Mouse (Mus musculus) hindbrain, embryonic 12.5 days (tissue): ENCODE data around the gene Zfp644. TPM values are rescaled to one million over a fixed set of nuclear protein-coding genes. Genes with fewer than 3 reads are reported as not detected.

Source experiments
- ATAC-seq: fragments of 200-750 bp; cut with Nextera tagmentation; 2 replicates; pipeline ENCODE4 v1.8.0; 2017; ENCODE audit warnings: moderate TSS enrichment; ENCODE audit not compliant: low FRiP score
- H3K27ac ChIP-seq: fragments of 300-500 bp; sonication (generic); 2 replicates; pipeline ENCODE4 v1.5.1; 2016; ENCODE audit warnings: mild to moderate bottlenecking
- H3K27me3 ChIP-seq: fragments of 300-500 bp; sonication (generic); 2 replicates; pipeline ENCODE4 v1.6.1; 2016; ENCODE audit warnings: mild to moderate bottlenecking
- H3K36me3 ChIP-seq: fragments of 300-500 bp; sonication (generic); 2 replicates; pipeline ENCODE4 v1.6.1; 2016; ENCODE audit warnings: mild to moderate bottlenecking
- H3K4me1 ChIP-seq: fragments of 300-500 bp; sonication (generic); 2 replicates; pipeline ENCODE4 v1.6.1; 2016
- H3K4me2 ChIP-seq: fragments of 300-500 bp; sonication (generic); replicated peaks from 2 replicates; pipeline ENCODE4 v1.6.1; 2016; ENCODE audit warnings: mild to moderate bottlenecking
- H3K4me3 ChIP-seq: fragments of 300-500 bp; sonication (generic); 2 replicates; pipeline ENCODE4 v1.5.1; 2016; ENCODE audit warnings: mild to moderate bottlenecking
- H3K9ac ChIP-seq: fragments of 300-500 bp; sonication (generic); 2 replicates; pipeline ENCODE4 v1.6.1; 2016; ENCODE audit warnings: mild to moderate bottlenecking, moderate library complexity
- H3K9me3 ChIP-seq: fragments of 300-500 bp; sonication (generic); replicated peaks from 2 replicates; pipeline ENCODE4 v1.6.1; 2016; ENCODE audit warnings: mild to moderate bottlenecking
- WGBS: fragments of 180-500 bp; shearing (Covaris S2); methylation state at CpG from one replicate; pipeline ENCODE4 v1.1.7; 2016; 5-methylcytosine and 5-hydroxymethylcytosine counted together
- polyA plus RNA-seq: library from polyadenylated mRNA; unstranded; fragments of >200 nt; fragmentation: Nextera tagmentation; extraction: Ambion mirVana; gene quantifications from 2 replicates; pipeline ENCODE4 v1.2.1, GENCODE M21; 2016

The Zfp644 gene
- polyA plus RNA-seq, 1 experiment from 2014 or later, result 79.2 TPM

- H3K27ac ChIP-seq, result no peak overlapping the region
- H3K4me2 ChIP-seq, result no peak overlapping the region
- no peaks in the 10 kb centered on the region for H3K9me3 ChIP-seq
- ATAC-seq, result no peak
- no peak overlapping the region for H3K4me3 ChIP-seq
- H3K9ac ChIP-seq, result no peak overlapping the region
- 0 out of 2 replicates have a peak, but pooled peaks cover 4% of the 10 kb centered on the region for H3K36me3 ChIP-seq
- H3K4me1 ChIP-seq, result no peaks in the 10 kb centered on the region
- no peaks in the 10 kb centered on the region for H3K27me3 ChIP-seq
These were observed 47.1 kb downstream of the Zfp644 start for GRCm38 (mm10) chr5:106649995-106650394.

DNA sequence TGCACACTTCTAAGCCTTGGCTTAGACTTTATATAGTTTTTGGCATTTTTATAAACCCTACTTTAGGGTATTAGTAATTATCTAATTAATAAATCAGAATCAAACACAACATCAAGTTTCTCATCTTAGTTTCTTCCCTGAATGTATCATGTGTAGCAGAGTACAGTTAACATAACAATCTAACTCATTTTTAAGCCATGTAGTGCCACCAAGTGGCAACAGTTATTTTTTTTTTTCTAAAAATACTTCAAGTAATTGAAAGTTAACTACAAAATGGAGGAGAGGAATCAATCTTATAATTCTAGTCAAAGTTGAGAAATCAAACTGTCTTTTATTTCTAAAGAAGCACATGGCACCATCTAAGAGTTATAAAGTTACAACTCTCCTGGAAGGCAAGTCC is 47.6 kb downstream of the Zfp644 start:
- Histone ChIP-seq H3K9ac (no peak overlapping the region), H3K36me3 (no peaks in the 10 kb centered on the region), H3K4me1 (no peaks in the 10 kb centered on the region), H3K9me3 (no peaks in the 10 kb centered on the region), H3K4me3 (no peak overlapping the region), H3K27me3 (no peaks in the 10 kb centered on the region), H3K27ac (no peak overlapping the region), H3K4me2 (no peak overlapping the region)
- ATAC-seq, result no peak

- ATAC-seq, result no peak
- Histone ChIP-seq H3K27me3 (no peaks in the 10 kb centered on the region), H3K36me3 (no peaks in the 10 kb centered on the region), H3K4me2 (no peak overlapping the region), H3K27ac (no peak overlapping the region), H3K4me3 (no peak overlapping the region), H3K9ac (no peak overlapping the region), H3K9me3 (no peaks in the 10 kb centered on the region), H3K4me1 (peaks cover 6% of the 10 kb centered on the region; the same call in 1 of the 2 replicates)
- 85% methylated on average over 4 of the region's 4 CpGs for WGBS
These were observed 53.7 kb downstream of the Zfp644 start for GRCm38 (mm10) chr5:106643434-106643833.

DNA sequence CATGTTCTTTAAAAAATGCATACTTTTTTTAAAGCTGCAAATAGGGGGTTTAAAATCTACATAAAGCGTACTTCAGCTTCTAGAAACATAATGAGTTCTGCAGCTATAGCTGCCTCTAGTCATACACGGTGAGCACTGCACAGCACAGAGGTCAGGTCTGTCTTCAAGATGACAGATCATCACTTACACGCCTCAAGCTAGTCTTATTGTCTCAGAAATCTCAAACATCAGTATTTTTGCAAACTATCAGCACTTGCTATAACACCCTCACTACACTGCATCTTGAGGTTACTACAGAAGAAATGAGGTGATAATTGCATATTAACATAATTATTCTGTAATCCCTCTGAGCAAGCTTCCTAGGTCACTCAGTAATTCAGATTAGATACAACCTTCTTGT is 55.2 kb downstream of the Zfp644 start:
- Histone ChIP-seq H3K36me3 (peaks cover 12% of the 10 kb centered on the region), H3K9ac (no peak overlapping the region), H3K4me1 (peaks cover 6% of the 10 kb centered on the region; the same call in 1 of the 2 replicates), H3K4me3 (no peak overlapping the region), H3K9me3 (no peaks in the 10 kb centered on the region), H3K4me2 (no peak overlapping the region), H3K27me3 (no peaks in the 10 kb centered on the region), H3K27ac (no peak overlapping the region)
- 71% methylated on average over 3 of the region's 3 CpGs for WGBS
- ATAC-seq, result no peak

DNA sequence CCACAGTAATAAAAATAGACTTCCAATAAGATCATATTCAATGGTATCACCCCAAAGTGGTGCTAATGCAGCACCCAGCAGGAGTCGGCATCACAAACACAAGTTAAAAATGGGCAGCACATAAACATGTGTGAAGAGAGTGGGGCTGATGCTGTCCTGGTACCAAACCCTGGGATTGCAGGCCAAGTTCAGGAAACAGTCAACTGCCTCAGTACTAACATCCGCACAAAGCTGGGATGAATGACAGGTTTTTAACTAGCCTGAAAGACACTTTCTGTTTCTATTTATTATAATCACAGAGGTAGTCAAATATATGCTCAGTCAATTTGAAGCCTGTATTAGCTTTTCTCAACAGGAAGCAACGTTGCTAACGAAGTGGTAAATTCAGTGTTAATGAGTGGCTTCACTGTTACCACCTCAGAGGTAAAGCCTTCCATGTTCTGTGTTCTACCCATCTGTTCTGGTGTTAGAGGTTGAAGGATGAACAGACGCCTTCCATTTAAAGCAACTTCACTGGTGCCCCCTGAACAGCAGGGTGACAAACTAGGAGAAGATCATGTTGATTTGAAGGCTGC is 56.8 kb downstream of the Zfp644 start:
- Histone ChIP-seq H3K36me3 (peaks cover 28% of the 10 kb centered on the region), H3K4me2 (no peak overlapping the region), H3K4me1 (peaks cover 6% of the 10 kb centered on the region; the same call in 1 of the 2 replicates), H3K27me3 (no peaks in the 10 kb centered on the region), H3K9me3 (no peaks in the 10 kb centered on the region), H3K4me3 (no peak overlapping the region), H3K9ac (no peak overlapping the region), H3K27ac (no peak overlapping the region)
- no peak for ATAC-seq
- 73% methylated on average over 5 of the region's 5 CpGs for WGBS

GRCm38 (mm10) chr5:106639627-106640026 is 57.5 kb downstream of the Zfp644 start:
- Histone ChIP-seq H3K9me3 (no peaks in the 10 kb centered on the region), H3K36me3 (peaks cover 34% of the 10 kb centered on the region), H3K4me1 (peaks cover 6% of the 10 kb centered on the region; the same call in 1 of the 2 replicates), H3K27me3 (no peaks in the 10 kb centered on the region), H3K27ac (no peak overlapping the region), H3K4me2 (no peak overlapping the region), H3K4me3 (no peak overlapping the region), H3K9ac (no peak overlapping the region)
- WGBS, result 96% methylated on average over 2 of the region's 2 CpGs
- no peak for ATAC-seq

- peaks cover 41% of the 10 kb centered on the region for H3K36me3 ChIP-seq
- 0 out of 2 replicates have a peak, but pooled peaks cover 4% of the 10 kb centered on the region for H3K4me1 ChIP-seq
- H3K4me2 ChIP-seq, result no peak overlapping the region
- no peak overlapping the region for H3K9ac ChIP-seq
- no peaks in the 10 kb centered on the region for H3K27me3 ChIP-seq
- WGBS, result 89% methylated on average over 13 of the region's 13 CpGs
- H3K27ac ChIP-seq, result no peak overlapping the region
- H3K4me3 ChIP-seq, result no peak overlapping the region
- no peaks in the 10 kb centered on the region for H3K9me3 ChIP-seq
- no peak for ATAC-seq
These were observed 60.6 kb downstream of the Zfp644 start for GRCm38 (mm10) chr5:106636423-106636946.

- Histone ChIP-seq H3K4me2 (no peak overlapping the region), H3K4me3 (no peak overlapping the region), H3K27ac (no peak overlapping the region), H3K36me3 (peaks cover 4% of the 10 kb centered on the region; the same call in 1 of the 2 replicates), H3K4me1 (0 out of 2 replicates have a peak, but pooled peaks cover 5% of the 10 kb centered on the region), H3K9ac (no peak overlapping the region), H3K9me3 (no peaks in the 10 kb centered on the region), H3K27me3 (no peaks in the 10 kb centered on the region)
- WGBS, result 84% methylated on average over 8 of the region's 8 CpGs
- no peak for ATAC-seq
These were observed 68.5 kb downstream of the Zfp644 start for GRCm38 (mm10) chr5:106628369-106629149.

- WGBS, result 92% methylated on average over 4 of the region's 4 CpGs
- no peaks in the 10 kb centered on the region for H3K9me3 ChIP-seq
- H3K27ac ChIP-seq, result no peak overlapping the region
- no peak overlapping the region for H3K4me3 ChIP-seq
- no peak overlapping the region for H3K4me2 ChIP-seq
- no peaks in the 10 kb centered on the region for H3K27me3 ChIP-seq
- no peak overlapping the region for H3K9ac ChIP-seq
- ATAC-seq, result no peak
- H3K36me3 ChIP-seq, result peaks cover 12% of the 10 kb centered on the region
- H3K4me1 ChIP-seq, result 0 out of 2 replicates have a peak, but pooled peaks cover 2% of the 10 kb centered on the region
These were observed 73.8 kb downstream of the Zfp644 start for GRCm38 (mm10) chr5:106623337-106623736.

DNA sequence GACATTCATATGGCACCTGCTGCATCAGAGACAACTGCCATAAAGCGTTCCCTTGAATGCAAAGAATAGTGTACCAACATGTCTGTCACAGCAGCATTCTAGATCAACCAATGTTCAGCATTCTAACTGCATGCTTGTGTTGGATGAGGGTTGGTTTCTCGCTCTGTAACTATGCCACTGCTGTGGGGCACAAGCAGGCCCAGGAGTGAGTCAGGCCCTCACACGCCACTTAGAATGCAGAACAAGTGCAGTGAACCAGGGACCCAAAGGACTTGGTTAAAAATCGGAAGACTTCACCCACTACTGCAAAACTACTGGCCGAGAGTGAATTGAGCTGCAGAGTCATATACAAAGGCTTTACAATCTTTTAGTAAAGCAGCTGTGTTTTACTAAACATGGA is 74.9 kb downstream of the Zfp644 start:
- H3K27ac ChIP-seq, result no peak overlapping the region
- H3K27me3 ChIP-seq, result no peaks in the 10 kb centered on the region
- no peak for ATAC-seq
- no peak overlapping the region for H3K9ac ChIP-seq
- H3K4me1 ChIP-seq, result no peaks in the 10 kb centered on the region
- 94% methylated on average over 5 of the region's 5 CpGs for WGBS
- H3K9me3 ChIP-seq, result no peaks in the 10 kb centered on the region
- no peak overlapping the region for H3K4me3 ChIP-seq
- H3K4me2 ChIP-seq, result no peak overlapping the region
- peaks cover 12% of the 10 kb centered on the region for H3K36me3 ChIP-seq

GRCm38 (mm10) chr5:106620446-106620845 is 76.6 kb downstream of the Zfp644 start:
- Histone ChIP-seq H3K27me3 (no peaks in the 10 kb centered on the region), H3K9ac (no peak overlapping the region), H3K4me3 (no peak overlapping the region), H3K4me1 (no peaks in the 10 kb centered on the region), H3K9me3 (no peaks in the 10 kb centered on the region), H3K27ac (no peak overlapping the region), H3K36me3 (peaks cover 12% of the 10 kb centered on the region), H3K4me2 (no peak overlapping the region)
- no peak for ATAC-seq
- 93% methylated on average over 6 of the region's 6 CpGs for WGBS

- Histone ChIP-seq H3K36me3 (0 out of 2 replicates have a peak, but pooled peaks cover 11% of the 10 kb centered on the region), H3K27ac (no peak overlapping the region), H3K9me3 (no peaks in the 10 kb centered on the region), H3K9ac (no peak overlapping the region), H3K4me1 (no peaks in the 10 kb centered on the region), H3K4me2 (no peak overlapping the region), H3K4me3 (no peak overlapping the region), H3K27me3 (no peaks in the 10 kb centered on the region)
- 89% methylated on average over 2 of the region's 2 CpGs for WGBS
- no peak for ATAC-seq
These were observed 82.1 kb downstream of the Zfp644 start for GRCm38 (mm10) chr5:106615006-106615405.
